Mouse (Mus musculus): ENCODE results near the gene Zfhx3.

- no peak for TF ChIP-seq POLR2A (IDR thresholded peaks at IDR 0.05; ENCODE audit: low read depth, low read length)
- no peak for TF ChIP-seq CTCF (conservative IDR thresholded peaks at IDR 0.05; ENCODE audit: insufficient read depth, insufficient read length, low read depth, low read length)
Observed at GRCm38 (mm10) chr8:108300964-108301615, 358.6 kb downstream of the Zfhx3 start.

Measured in kidney, adult 2 months (tissue).